Mouse (Mus musculus) kidney, embryonic 16.5 days (tissue): ENCODE data around the gene Zfp39. TPM values are rescaled to one million over a fixed set of nuclear protein-coding genes. Genes with fewer than 3 reads are reported as not detected.

ENCODE experiments used
- ATAC-seq: fragments of 200-750 bp; cut with Nextera tagmentation; 2 replicates; pipeline ENCODE4 v1.8.0; 2017; ENCODE audit warnings: moderate TSS enrichment; ENCODE audit not compliant: low FRiP score, low TSS enrichment
- H3K27ac ChIP-seq: fragments of 300-500 bp; sonication (generic); 2 replicates; pipeline ENCODE4 v1.5.1; 2014; ENCODE audit warnings: low read length
- H3K27me3 ChIP-seq: fragments of 300-500 bp; sonication (generic); 2 replicates; pipeline ENCODE4 v1.6.1; 2014; ENCODE audit warnings: low read length, control low read depth, mixed read lengths; ENCODE audit not compliant: insufficient read depth
- H3K36me3 ChIP-seq: fragments of 300-500 bp; sonication (generic); 2 replicates; pipeline ENCODE4 v1.6.1; 2014; ENCODE audit warnings: low read length, control low read depth, mixed read lengths; ENCODE audit not compliant: insufficient read depth
- H3K4me1 ChIP-seq: fragments of 300-500 bp; sonication (generic); 2 replicates; pipeline ENCODE4 v1.6.1; 2014; ENCODE audit warnings: low read length, control low read depth, mixed read lengths; ENCODE audit not compliant: insufficient read depth
- H3K4me2 ChIP-seq: fragments of 300-500 bp; sonication (generic); replicated peaks from 2 replicates; pipeline ENCODE4 v1.6.1; 2014; ENCODE audit warnings: low read depth, low read length
- H3K4me3 ChIP-seq: fragments of 300-500 bp; sonication (generic); 2 replicates; pipeline ENCODE4 v1.5.1; 2014; ENCODE audit warnings: mild to moderate bottlenecking, low read length
- H3K9ac ChIP-seq: fragments of 300-500 bp; sonication (generic); replicated peaks from 2 replicates; pipeline ENCODE4 v1.6.1; 2014; ENCODE audit warnings: low read length
- H3K9me3 ChIP-seq: fragments of 300-500 bp; sonication (generic); 2 replicates; pipeline ENCODE4 v1.6.1; 2016; ENCODE audit warnings: low read length, control low read depth
- WGBS: fragments of 180-500 bp; shearing (Covaris S2); extraction: QIAGEN DNeasy Blood & Tissue Kit; methylation state at CpG from one replicate; pipeline ENCODE4 v1.1.7; 2014; 5-methylcytosine and 5-hydroxymethylcytosine counted together
- polyA plus RNA-seq: library from polyadenylated mRNA; unstranded; fragments of >200 nt; fragmentation: Nextera tagmentation; extraction: Ambion mirVana; gene quantifications from 2 replicates; pipeline ENCODE4 v1.2.1, GENCODE M21; 2015

The Zfp39 gene
- polyA plus RNA-seq, 1 experiment from 2014 or later: 6.0 TPM

GRCm38 (mm10) chr11:58939088-58939439 is 35.0 kb upstream of the Zfp39 start:
- ATAC-seq: no peak
- WGBS: 14% methylated on average over 6 of the region's 6 CpGs
- Histone ChIP-seq H3K27ac (peak overlapping the region; percentile 91), H3K27me3 (no peaks in the 10 kb centered on the region), H3K9ac (peak overlapping the region; percentile 99), H3K36me3 (peaks cover 17% of the 10 kb centered on the region; the same call in 1 of the 2 replicates), H3K4me1 (peaks cover 18% of the 10 kb centered on the region), H3K4me3 (peak overlapping the region; percentile 86), H3K9me3 (no peaks in the 10 kb centered on the region), H3K4me2 (peak overlapping the region; percentile 87)

- Histone ChIP-seq H3K36me3 (peaks cover 22% of the 10 kb centered on the region), H3K4me3 (peak within 1 kb of the TSS; percentile 86), H3K9me3 (no peaks in the 10 kb centered on the region), H3K4me2 (peak within 1 kb of the TSS; percentile 87), H3K4me1 (peaks cover 17% of the 10 kb centered on the region), H3K9ac (peak within 1 kb of the TSS; percentile 99), H3K27me3 (no peaks in the 10 kb centered on the region), H3K27ac (peak within 1 kb of the TSS; percentile 91)
- ATAC-seq: peak; percentile 98
- under 1% methylated on average over 88 of the region's 95 CpGs for WGBS
Observed at GRCm38 (mm10) chr11:58938322-58939087, 34.5 kb upstream of the Zfp39 start, which contains the start of gene Rnf187. Gene Rnf187, minus strand, starts transcription at chr11:58938916.

GRCm38 (mm10) chr11:58937909-58938308 is 33.9 kb upstream of the Zfp39 start:
- Histone ChIP-seq H3K36me3 (peaks cover 28% of the 10 kb centered on the region), H3K9ac (peak overlapping the region; percentile 99), H3K4me1 (peaks cover 17% of the 10 kb centered on the region), H3K4me2 (peak overlapping the region; percentile 87), H3K27me3 (no peaks in the 10 kb centered on the region), H3K27ac (peak overlapping the region; percentile 91; the same call in 1 of the 2 replicates), H3K4me3 (peak overlapping the region; percentile 86), H3K9me3 (no peaks in the 10 kb centered on the region)
- under 1% methylated on average over 13 of the region's 13 CpGs for WGBS
- ATAC-seq: no peak

- no peak overlapping the region for H3K27ac ChIP-seq
- H3K4me1 ChIP-seq: peaks cover 4% of the 10 kb centered on the region
- no peak for ATAC-seq
- H3K27me3 ChIP-seq: no peaks in the 10 kb centered on the region
- 57% methylated on average over 4 of the region's 4 CpGs for WGBS
- H3K4me3 ChIP-seq: no peak overlapping the region
- H3K36me3 ChIP-seq: peaks cover 46% of the 10 kb centered on the region
- no peak overlapping the region for H3K9ac ChIP-seq
- H3K9me3 ChIP-seq: no peaks in the 10 kb centered on the region
- H3K4me2 ChIP-seq: no peak overlapping the region
Observed at GRCm38 (mm10) chr11:58931576-58931975, 27.6 kb upstream of the Zfp39 start.

- ATAC-seq: no peak
- Histone ChIP-seq H3K4me1 (peaks cover 4% of the 10 kb centered on the region), H3K9me3 (no peaks in the 10 kb centered on the region), H3K36me3 (peaks cover 38% of the 10 kb centered on the region), H3K9ac (no peak overlapping the region), H3K4me2 (no peak overlapping the region), H3K27me3 (no peaks in the 10 kb centered on the region), H3K27ac (no peak overlapping the region), H3K4me3 (no peak overlapping the region)
- 93% methylated on average over 3 of the region's 3 CpGs for WGBS
Observed at GRCm38 (mm10) chr11:58930254-58930653, 26.2 kb upstream of the Zfp39 start.

GRCm38 (mm10) chr11:58929641-58930040 is 25.6 kb upstream of the Zfp39 start:
- Histone ChIP-seq H3K36me3 (peaks cover 38% of the 10 kb centered on the region), H3K27ac (no peak overlapping the region), H3K4me3 (no peak overlapping the region), H3K4me1 (peaks cover 4% of the 10 kb centered on the region), H3K27me3 (no peaks in the 10 kb centered on the region), H3K4me2 (no peak overlapping the region), H3K9me3 (no peaks in the 10 kb centered on the region), H3K9ac (no peak overlapping the region)
- WGBS: 42% methylated on average over 3 of the region's 3 CpGs
- ATAC-seq: no peak

- ATAC-seq: no peak
- 0 out of 2 replicates have a peak overlapping the region, but pooled peaks have one; percentile 13 for H3K27ac ChIP-seq
- no peaks in the 10 kb centered on the region for H3K9me3 ChIP-seq
- H3K27me3 ChIP-seq: no peaks in the 10 kb centered on the region
- H3K9ac ChIP-seq: no peak overlapping the region
- H3K4me2 ChIP-seq: no peak overlapping the region
- peaks cover 33% of the 10 kb centered on the region for H3K36me3 ChIP-seq
- H3K4me1 ChIP-seq: peaks cover 4% of the 10 kb centered on the region
- 62% methylated on average over 4 of the region's 4 CpGs for WGBS
- H3K4me3 ChIP-seq: no peak overlapping the region
Observed at GRCm38 (mm10) chr11:58929055-58929454, 25.0 kb upstream of the Zfp39 start.

- peak overlapping the region; percentile 48; the same call in 1 of the 2 replicates for H3K9ac ChIP-seq
Observed at GRCm38 (mm10) chr11:58927790-58928651, 24.0 kb upstream of the Zfp39 start.

GRCm38 (mm10) chr11:58927053-58927452 is 23.0 kb upstream of the Zfp39 start:
- Histone ChIP-seq H3K4me3 (no peak overlapping the region), H3K9me3 (no peaks in the 10 kb centered on the region), H3K9ac (no peak overlapping the region), H3K36me3 (peaks cover 13% of the 10 kb centered on the region), H3K4me2 (no peak overlapping the region), H3K27me3 (no peaks in the 10 kb centered on the region), H3K4me1 (peaks cover 4% of the 10 kb centered on the region), H3K27ac (no peak overlapping the region)
- WGBS: 55% methylated on average over 2 of the region's 2 CpGs
- ATAC-seq: no peak

More at GRCm38 (mm10) chr11:58927790-58928651, 24.0 kb upstream of the Zfp39 start:
- Histone ChIP-seq H3K27ac (peak overlapping the region; percentile 55), H3K36me3 (peaks cover 22% of the 10 kb centered on the region), H3K27me3 (no peaks in the 10 kb centered on the region), H3K9me3 (no peaks in the 10 kb centered on the region), H3K4me3 (peak overlapping the region; percentile 31), H3K4me2 (peak overlapping the region; percentile 46), H3K4me1 (peaks cover 4% of the 10 kb centered on the region)
- ATAC-seq: peak; percentile 70
- WGBS: 31% methylated on average over 20 of the region's 20 CpGs
